Mouse (Mus musculus): ENCODE results near the gene Gpa33. TPM values are rescaled to one million over a fixed set of nuclear protein-coding genes. Genes with fewer than 3 reads are reported as not detected.

Gpa33 gene
- not detected for total RNA-seq (2021)

GRCm38 (mm10) chr1:166130224-166130860, at the start of gene Gpa33:
Gene Gpa33, plus strand, starts transcription at chr1:166130238.
- intact Hi-C loops (cut with DNase I) = no loop called here
- no peak for DNase-seq

- intact Hi-C loops (cut with DNase I) = no loop called here
- no peak for DNase-seq
These were observed 41.4 kb upstream of the Gpa33 start for GRCm38 (mm10) chr1:166088446-166089170.

- no peak for DNase-seq
- intact Hi-C loops (cut with DNase I) = no loop called here
These were observed 40.7 kb upstream of the Gpa33 start for GRCm38 (mm10) chr1:166089337-166089736.

GRCm38 (mm10) chr1:166089739-166090138, 40.3 kb upstream of the Gpa33 start:
- intact Hi-C loops (cut with DNase I) = no loop called here

GRCm38 (mm10) chr1:166090306-166090705, 39.7 kb upstream of the Gpa33 start:
- intact Hi-C loops (cut with DNase I) = no loop called here
- no peak for DNase-seq

More at GRCm38 (mm10) chr1:166089739-166090138, 40.3 kb upstream of the Gpa33 start:
- DNase-seq = no peak

- no peak for DNase-seq
- intact Hi-C loops (cut with DNase I) = no loop called here
These were observed 35.6 kb upstream of the Gpa33 start for GRCm38 (mm10) chr1:166094462-166094861.

- no peak for DNase-seq
- intact Hi-C loops (cut with DNase I) = loop anchor here (5.0 kb wide), 1 partner anchor 91 kb away; no protein-coding TSS in a partner anchor
These were observed 31.9 kb upstream of the Gpa33 start for GRCm38 (mm10) chr1:166098120-166098519.

GRCm38 (mm10) chr1:166102920-166103608, 27.0 kb upstream of the Gpa33 start:
- intact Hi-C loops (cut with DNase I) = loop anchor here (1.0 kb wide), 1 partner anchor 51 kb away; no protein-coding TSS in a partner anchor
- peak; percentile 29 to 51 for DNase-seq

- no peak for DNase-seq
- intact Hi-C loops (cut with DNase I) = no loop called here
These were observed 25.2 kb upstream of the Gpa33 start for GRCm38 (mm10) chr1:166104858-166105257.

- DNase-seq = no peak
- intact Hi-C loops (cut with DNase I) = no loop called here
These were observed 24.6 kb upstream of the Gpa33 start for GRCm38 (mm10) chr1:166105464-166105863.

GRCm38 (mm10) chr1:166114986-166115385, 15.1 kb upstream of the Gpa33 start:
- intact Hi-C loops (cut with DNase I) = no loop called here

GRCm38 (mm10) chr1:166115719-166116118, 14.3 kb upstream of the Gpa33 start:
- DNase-seq = no peak
- intact Hi-C loops (cut with DNase I) = no loop called here

More at GRCm38 (mm10) chr1:166114986-166115385, 15.1 kb upstream of the Gpa33 start:
- no peak for DNase-seq

- intact Hi-C loops (cut with DNase I) = no loop called here
- no peak for DNase-seq
These were observed 12.0 kb upstream of the Gpa33 start for GRCm38 (mm10) chr1:166117866-166118639.

GRCm38 (mm10) chr1:166122114-166122513, 7.9 kb upstream of the Gpa33 start:
- no peak for DNase-seq
- intact Hi-C loops (cut with DNase I) = no loop called here

- intact Hi-C loops (cut with DNase I) = no loop called here
These were observed 7.0 kb upstream of the Gpa33 start for GRCm38 (mm10) chr1:166123045-166123444.

GRCm38 (mm10) chr1:166123751-166124150, 6.3 kb upstream of the Gpa33 start:
- intact Hi-C loops (cut with DNase I) = no loop called here
- DNase-seq = no peak

More at GRCm38 (mm10) chr1:166123045-166123444, 7.0 kb upstream of the Gpa33 start:
- DNase-seq = no peak

- DNase-seq = no peak
- intact Hi-C loops (cut with DNase I) = no loop called here
These were observed 5.0 kb upstream of the Gpa33 start for GRCm38 (mm10) chr1:166124932-166125593.

- intact Hi-C loops (cut with DNase I) = no loop called here
- no peak for DNase-seq
These were observed 3.7 kb upstream of the Gpa33 start for GRCm38 (mm10) chr1:166126290-166126689.

- DNase-seq = peak; percentile 60 to 65
- intact Hi-C loops (cut with DNase I) = no loop called here
These were observed 3.2 kb upstream of the Gpa33 start for GRCm38 (mm10) chr1:166126795-166127194.

GRCm38 (mm10) chr1:166127719-166128118, 2.3 kb upstream of the Gpa33 start, which contains the start of gene Dusp27:
Gene Dusp27, minus strand, starts transcription at chr1:166127922.
- DNase-seq = peak; percentile 62 to 71
- intact Hi-C loops (cut with DNase I) = no loop called here

Measured in heart, postnatal 10 days (tissue).